Mouse (Mus musculus) CD4-positive, CD25-positive, alpha-beta regulatory T cell, adult 2 months (primary cell): ENCODE results near the gene Mab21l1.
A peak's percentile ranks its signal among the peaks of the same experiment; 100 is the strongest.

Experiments used
- DNase-seq: peaks from one replicate; pipeline ENCODE4 v3.0.0-alpha.2; 2012; ENCODE audit warnings: low read depth, low spot score

Mab21l1 gene

GRCm38 (mm10) chr3:55782056-55782687 lies at the start of gene Mab21l1:
Mab21l1 (plus strand) TSS chr3:55782510.
- peak; percentile 27 for DNase-seq

GRCm38 (mm10) chr3:55733665-55734064 lies 48.6 kb upstream of the Mab21l1 start:
- DNase-seq: no peak

DNA sequence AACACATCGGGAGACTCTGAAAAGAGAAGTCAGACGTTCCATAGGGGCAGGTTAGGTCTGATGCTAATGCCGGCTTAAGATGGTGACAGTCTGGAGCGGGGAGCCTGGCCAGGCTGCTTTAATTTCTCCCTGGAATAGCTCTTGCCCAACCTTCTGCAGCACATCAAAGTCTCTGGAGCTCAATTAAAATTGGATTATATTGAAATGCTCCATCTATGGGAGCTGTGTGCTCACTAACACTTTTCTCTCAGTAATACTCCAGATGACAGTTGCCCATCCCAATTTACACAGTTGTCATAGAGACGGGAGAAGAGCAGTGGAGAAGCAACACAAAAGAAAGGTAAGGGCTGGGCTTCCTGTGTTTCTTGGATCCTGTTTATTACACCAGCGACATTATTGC lies 40.9 kb upstream of the Mab21l1 start:
- DNase-seq: no peak

DNA sequence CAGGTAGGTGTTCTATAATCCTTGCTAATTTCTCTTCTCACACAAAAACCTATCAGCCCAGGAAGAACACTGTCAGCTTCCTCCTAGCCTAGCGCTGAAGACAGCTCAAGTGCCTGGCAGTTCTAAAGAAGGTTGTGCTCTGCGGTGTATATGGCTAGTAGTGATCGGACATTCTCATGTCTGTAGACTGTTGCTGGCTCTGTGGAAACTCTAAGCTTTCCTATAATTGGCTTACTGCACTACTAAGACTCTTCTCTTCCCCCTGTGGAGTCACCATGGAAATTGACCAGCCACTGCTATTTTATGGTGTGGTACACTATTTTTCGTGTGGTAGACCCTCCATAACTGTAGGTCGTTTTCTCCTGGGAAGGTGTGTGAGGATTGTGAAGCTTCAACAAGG lies 40.1 kb upstream of the Mab21l1 start:
- no peak for DNase-seq

- DNase-seq: no peak
Measured at GRCm38 (mm10) chr3:55742654-55743053, 39.7 kb upstream of the Mab21l1 start.

DNA sequence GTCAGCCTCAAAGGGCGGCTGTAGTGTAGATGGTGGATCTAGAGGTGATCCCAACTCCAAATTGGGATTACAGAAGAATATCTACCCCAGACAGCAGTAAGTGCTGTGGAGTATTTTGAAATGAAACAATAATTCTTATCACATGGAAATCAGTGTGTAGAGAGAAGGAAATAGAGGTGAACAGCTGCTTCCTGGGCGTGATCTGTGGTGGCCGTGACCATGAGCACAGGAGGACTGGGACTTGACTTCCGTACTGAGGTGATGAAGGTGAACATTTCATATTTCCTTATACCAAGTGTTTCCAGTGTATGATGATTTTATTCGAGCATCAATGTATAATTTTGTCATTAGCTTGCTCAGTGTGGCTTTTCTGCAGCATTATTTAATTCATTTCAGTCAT lies 38.4 kb upstream of the Mab21l1 start:
- peak; percentile 70 for DNase-seq

- no peak for DNase-seq
Measured at GRCm38 (mm10) chr3:55750445-55751065, 31.8 kb upstream of the Mab21l1 start.

DNA sequence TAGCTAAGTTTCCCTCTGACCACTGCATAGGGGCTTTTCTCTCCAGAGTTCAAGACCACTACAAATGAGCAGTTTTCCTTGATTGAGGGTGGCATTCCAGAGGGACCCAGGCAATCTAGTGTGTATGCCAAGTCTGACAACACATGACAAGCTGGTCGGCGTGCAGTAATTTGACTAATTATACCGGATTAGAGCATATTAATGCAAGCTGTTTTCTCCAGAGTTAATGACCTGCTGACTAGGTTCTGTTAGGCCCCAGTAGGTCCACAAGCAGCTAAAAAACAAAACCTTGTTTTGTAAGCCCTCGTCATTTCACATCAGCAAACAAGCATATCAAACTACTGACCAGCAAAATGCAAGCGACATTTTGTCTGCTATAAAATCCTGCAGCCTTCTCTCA lies 30.9 kb upstream of the Mab21l1 start:
- no peak for DNase-seq

DNA sequence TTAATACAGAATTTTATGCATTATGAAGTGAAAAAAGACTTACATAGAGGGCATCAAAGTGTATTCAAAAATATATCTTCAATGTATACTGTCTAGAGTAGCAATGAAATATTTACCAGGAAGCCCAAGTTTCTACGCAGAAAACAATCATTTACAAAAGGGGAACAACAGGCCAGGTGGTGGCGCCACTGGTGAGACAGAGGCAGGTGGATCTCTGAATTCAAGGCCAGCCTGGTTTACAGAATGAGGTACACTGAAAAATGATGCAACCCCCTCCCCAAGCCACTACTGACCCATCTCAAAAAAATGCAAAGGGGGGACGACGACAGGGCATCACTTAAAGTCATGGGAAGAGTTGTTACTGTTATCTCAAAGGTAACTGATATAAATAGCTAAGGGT lies 29.8 kb upstream of the Mab21l1 start:
- DNase-seq: no peak

- DNase-seq: no peak
Measured at GRCm38 (mm10) chr3:55753872-55754271, 28.4 kb upstream of the Mab21l1 start.

DNA sequence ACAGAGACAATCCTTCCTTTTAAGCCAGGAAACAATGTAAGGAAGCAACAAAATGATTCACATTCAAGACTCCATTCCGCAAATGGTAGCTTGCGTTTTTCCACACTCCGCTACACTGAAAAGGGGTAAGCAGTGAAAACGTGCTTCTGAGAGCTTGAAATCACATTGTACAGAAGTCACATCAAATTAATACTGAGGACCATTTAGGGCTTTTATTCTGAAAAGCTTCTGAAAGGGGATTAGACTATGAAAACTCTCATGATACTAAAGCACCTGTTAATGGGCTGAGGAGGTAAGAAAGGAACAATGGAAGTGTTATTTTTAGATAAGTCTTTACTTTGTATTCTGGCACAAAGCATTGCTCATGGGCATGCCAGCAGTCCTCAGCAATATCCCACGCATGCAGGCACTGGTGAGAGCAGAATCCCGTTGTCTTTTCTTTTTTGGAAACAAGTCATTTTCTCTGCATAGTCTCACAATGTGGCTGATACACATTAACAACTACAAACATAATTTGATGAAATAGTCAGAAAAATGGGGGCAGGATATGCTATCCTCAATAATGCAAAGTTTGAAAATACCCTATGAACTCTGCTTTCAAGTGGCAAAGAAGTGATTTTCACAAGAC lies 27.2 kb upstream of the Mab21l1 start:
- no peak for DNase-seq

GRCm38 (mm10) chr3:55755805-55756601 lies 26.3 kb upstream of the Mab21l1 start:
- no peak for DNase-seq

DNA sequence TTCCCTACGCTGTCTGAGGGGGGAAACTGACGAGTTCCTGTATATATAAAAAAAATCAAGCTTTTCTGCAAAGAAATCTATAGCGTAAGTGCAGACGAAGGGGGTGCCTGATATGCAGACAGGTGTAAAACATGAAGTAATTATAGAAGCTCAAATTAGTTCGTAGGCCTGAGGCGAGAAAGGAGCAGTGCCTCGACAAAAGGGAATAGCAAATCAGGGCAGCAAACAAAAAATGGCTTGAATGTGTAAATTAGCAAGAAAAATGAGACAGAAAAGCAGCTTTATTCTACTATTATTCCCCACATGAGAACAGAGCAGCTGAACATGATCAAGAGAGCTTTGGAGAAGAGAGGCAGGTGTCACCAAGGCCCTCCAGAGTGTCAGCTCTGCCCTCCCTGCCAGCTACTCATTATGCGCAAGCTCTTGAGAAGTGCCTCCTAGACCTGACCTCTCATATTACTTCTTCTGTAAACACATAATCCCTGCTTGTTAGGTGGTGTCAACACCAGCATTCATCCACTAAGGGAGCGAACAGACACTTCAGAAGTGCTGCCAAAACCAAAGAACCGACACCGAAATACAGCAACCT lies 25.6 kb upstream of the Mab21l1 start:
- no peak for DNase-seq

DNA sequence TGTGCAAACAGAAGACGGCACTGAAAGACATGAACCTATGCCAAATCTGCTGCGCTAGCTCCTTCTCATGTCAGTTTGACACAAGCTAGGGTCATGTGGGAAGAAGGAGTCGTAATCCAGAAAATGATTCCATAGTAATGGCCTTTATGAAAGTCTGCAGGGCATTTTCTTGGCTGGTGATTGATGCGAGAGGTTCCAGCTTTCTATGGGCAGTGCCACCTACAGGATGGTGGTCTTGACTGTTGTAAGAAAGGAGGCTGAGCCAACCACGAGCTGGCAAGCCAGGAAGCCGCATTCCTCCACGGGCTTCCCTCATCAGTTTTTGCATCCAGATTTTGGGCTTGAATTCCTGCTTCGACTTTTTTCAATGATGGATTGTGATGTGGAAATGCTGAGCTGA lies 24.0 kb upstream of the Mab21l1 start:
- peak; percentile 21 for DNase-seq

- no peak for DNase-seq
Measured at GRCm38 (mm10) chr3:55763591-55763990, 18.7 kb upstream of the Mab21l1 start.

DNA sequence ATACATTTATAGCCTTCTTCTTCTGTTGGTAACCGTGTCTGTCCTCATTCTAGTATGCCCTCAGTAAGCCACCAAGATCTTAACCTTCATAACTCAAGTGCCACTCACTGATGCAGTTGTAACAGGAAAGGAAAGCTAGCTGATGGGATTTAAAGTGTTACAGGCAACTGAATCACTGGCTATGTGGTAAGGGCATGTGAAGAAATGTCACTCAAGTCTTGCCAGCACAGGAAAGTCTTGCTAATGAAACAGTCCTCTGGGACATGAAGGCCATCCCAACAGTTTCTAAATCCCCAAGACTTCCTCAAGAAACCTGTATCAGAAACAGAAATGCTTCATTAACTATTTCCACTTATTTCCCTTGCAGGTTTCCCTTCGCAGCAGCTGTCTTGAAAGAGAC lies 13.7 kb upstream of the Mab21l1 start:
- no peak for DNase-seq

DNA sequence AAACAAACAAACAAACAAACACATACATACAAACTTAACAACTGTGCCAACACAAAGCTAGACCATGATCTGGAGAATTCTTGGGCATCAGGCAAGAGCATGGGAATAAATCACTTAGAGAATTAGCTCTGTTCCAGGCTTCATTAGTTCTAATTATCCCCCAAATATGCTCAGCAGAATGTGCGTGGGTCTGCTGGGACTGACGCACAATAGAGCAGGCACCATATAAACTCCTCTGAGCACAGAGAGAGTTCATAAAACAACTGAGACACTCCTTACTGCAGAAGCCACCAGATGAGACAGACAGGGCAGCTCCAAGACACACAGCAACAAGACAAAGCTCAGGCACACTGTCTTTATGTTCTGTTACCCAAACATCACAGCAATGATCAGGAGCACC lies 13.0 kb upstream of the Mab21l1 start:
- DNase-seq: no peak

- DNase-seq: no peak
Measured at GRCm38 (mm10) chr3:55774203-55774602, 8.1 kb upstream of the Mab21l1 start.

DNA sequence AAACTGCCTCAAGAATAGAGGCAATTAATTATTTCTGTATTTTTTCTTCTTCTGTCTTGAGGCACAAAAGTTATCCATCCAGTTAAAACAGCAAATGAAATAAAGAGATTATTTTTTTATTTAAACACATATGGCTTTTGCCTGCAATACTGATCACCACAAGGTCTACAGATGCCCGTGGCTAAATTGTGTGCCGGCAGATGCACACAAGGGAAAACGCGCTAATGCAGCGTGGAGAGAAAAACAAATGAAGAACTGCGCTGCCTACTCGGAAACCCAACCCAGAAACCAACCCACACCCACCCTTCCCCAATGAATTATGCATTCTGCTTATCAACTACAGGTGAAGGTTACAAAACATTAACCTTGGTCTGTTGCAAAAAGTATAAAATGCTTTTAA lies 7.1 kb upstream of the Mab21l1 start:
- DNase-seq: no peak

- DNase-seq: no peak
Measured at GRCm38 (mm10) chr3:55775753-55776152, 6.6 kb upstream of the Mab21l1 start.

- DNase-seq: no peak
Measured at GRCm38 (mm10) chr3:55777501-55777900, 4.8 kb upstream of the Mab21l1 start.
